Mouse (Mus musculus) megakaryocyte, embryonic 14.5 days (primary cell): ENCODE data around the gene Cnga4.

ENCODE experiments used
- FLI1 ChIP-seq: IDR thresholded peaks from 2 replicates; pipeline ENCODE4 v1.6.1; 2012; ENCODE audit warnings: low read length, inconsistent platforms, mixed read lengths
- GATA1 ChIP-seq: IDR thresholded peaks from 3 replicates; pipeline ENCODE4 v1.6.1; 2012; ENCODE audit warnings: mixed read lengths, low read length, inconsistent platforms, borderline replicate concordance

DNA sequence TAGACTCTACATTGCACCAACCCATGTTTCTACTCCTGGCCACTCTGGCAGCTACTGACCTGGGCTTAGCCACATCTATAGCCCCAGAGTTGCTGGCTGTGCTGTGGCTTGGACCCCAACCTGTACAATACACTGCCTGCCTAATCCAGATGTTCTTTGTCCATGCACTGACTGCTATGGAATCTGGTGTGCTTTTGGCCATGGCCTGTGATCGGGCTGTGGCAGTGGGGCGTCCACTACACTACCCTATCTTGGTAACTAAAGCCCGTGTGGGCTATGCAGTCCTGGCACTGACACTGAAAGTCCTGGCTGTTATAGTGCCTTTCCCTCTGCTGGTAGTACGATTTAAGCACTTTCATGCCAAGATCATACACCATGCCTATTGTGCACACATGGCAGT, 35.8 kb upstream of the Cnga4 start:
- TF ChIP-seq GATA1 (no peak), FLI1 (no peak)
